Mouse (Mus musculus) forebrain, embryonic 15.5 days (tissue): ENCODE results near the gene Nek1. TPM values are rescaled to one million over a fixed set of nuclear protein-coding genes. Genes with fewer than 3 reads are reported as not detected.

Experiments
- ATAC-seq: fragments of 200-750 bp; cut with Nextera tagmentation; replicated peaks from 2 replicates; pipeline ENCODE4 v1.8.0; 2017; ENCODE audit warnings: mild to moderate bottlenecking, moderate TSS enrichment, moderate library complexity
- H3K27ac ChIP-seq: fragments of 300-500 bp; sonication (generic); replicated peaks from 2 replicates; pipeline ENCODE4 v1.5.1; 2015; ENCODE audit warnings: mild to moderate bottlenecking, inconsistent platforms
- H3K27me3 ChIP-seq: fragments of 300-500 bp; sonication (generic); 2 replicates; pipeline ENCODE4 v1.6.1; 2015; ENCODE audit warnings: inconsistent platforms
- H3K36me3 ChIP-seq: fragments of 300-500 bp; sonication (generic); 2 replicates; pipeline ENCODE4 v1.6.1; 2015; ENCODE audit warnings: mild to moderate bottlenecking, inconsistent platforms
- H3K4me1 ChIP-seq: fragments of 300-500 bp; sonication (generic); 2 replicates; pipeline ENCODE4 v1.6.1; 2015; ENCODE audit warnings: inconsistent platforms
- H3K4me2 ChIP-seq: fragments of 300-500 bp; sonication (generic); replicated peaks from 2 replicates; pipeline ENCODE4 v1.6.1; 2015; ENCODE audit warnings: mild to moderate bottlenecking, inconsistent platforms
- H3K4me3 ChIP-seq: fragments of 300-500 bp; sonication (generic); 2 replicates; pipeline ENCODE4 v1.5.1; 2015; ENCODE audit warnings: mild to moderate bottlenecking, inconsistent platforms
- H3K9ac ChIP-seq: fragments of 300-500 bp; sonication (generic); replicated peaks from 2 replicates; pipeline ENCODE4 v1.6.1; 2015; ENCODE audit warnings: mild to moderate bottlenecking, inconsistent platforms
- H3K9me3 ChIP-seq: fragments of 300-500 bp; sonication (generic); 2 replicates; pipeline ENCODE4 v1.6.1; 2016; ENCODE audit warnings: inconsistent platforms
- WGBS: fragments of 180-500 bp; shearing (Covaris S2); methylation state at CpG from one replicate; pipeline ENCODE4 v1.1.7; 2015; ENCODE audit warnings: mixed read lengths; 5-methylcytosine and 5-hydroxymethylcytosine counted together
- polyA plus RNA-seq: library from polyadenylated mRNA; unstranded; fragments of >200 nt; fragmentation: Nextera tagmentation; extraction: Ambion mirVana; gene quantifications from 2 replicates; pipeline ENCODE4 v1.2.1, GENCODE M21; 2015

The Nek1 gene
- polyA plus RNA-seq, 1 experiment from 2014 or later, result 24.3 TPM

GRCm38 (mm10) chr8:60993639-60993986 lies 618 bp downstream of the Nek1 start:
- peak overlapping the region; percentile 73 for H3K9ac ChIP-seq
- H3K9me3 ChIP-seq, result no peaks in the 10 kb centered on the region
- H3K4me1 ChIP-seq, result peaks cover 19% of the 10 kb centered on the region
- peak overlapping the region; percentile 86 for H3K27ac ChIP-seq
- no peaks in the 10 kb centered on the region for H3K27me3 ChIP-seq
- 5% methylated on average over 12 of the region's 12 CpGs for WGBS
- no peaks in the 10 kb centered on the region for H3K36me3 ChIP-seq
- ATAC-seq, result no peak; the same call in 1 of the 2 replicates
- H3K4me2 ChIP-seq, result peak overlapping the region; percentile 76
- H3K4me3 ChIP-seq, result peak overlapping the region; percentile 90

GRCm38 (mm10) chr8:60996468-60996867 lies 3.5 kb downstream of the Nek1 start:
- no peak for ATAC-seq
- no peak overlapping the region for H3K27ac ChIP-seq
- no peaks in the 10 kb centered on the region for H3K9me3 ChIP-seq
- no peak overlapping the region for H3K9ac ChIP-seq
- no peak overlapping the region for H3K4me2 ChIP-seq
- 92% methylated on average over 3 of the region's 3 CpGs for WGBS
- no peak overlapping the region for H3K4me3 ChIP-seq
- peaks cover 19% of the 10 kb centered on the region for H3K4me1 ChIP-seq
- H3K36me3 ChIP-seq, result no peaks in the 10 kb centered on the region
- no peaks in the 10 kb centered on the region for H3K27me3 ChIP-seq

DNA sequence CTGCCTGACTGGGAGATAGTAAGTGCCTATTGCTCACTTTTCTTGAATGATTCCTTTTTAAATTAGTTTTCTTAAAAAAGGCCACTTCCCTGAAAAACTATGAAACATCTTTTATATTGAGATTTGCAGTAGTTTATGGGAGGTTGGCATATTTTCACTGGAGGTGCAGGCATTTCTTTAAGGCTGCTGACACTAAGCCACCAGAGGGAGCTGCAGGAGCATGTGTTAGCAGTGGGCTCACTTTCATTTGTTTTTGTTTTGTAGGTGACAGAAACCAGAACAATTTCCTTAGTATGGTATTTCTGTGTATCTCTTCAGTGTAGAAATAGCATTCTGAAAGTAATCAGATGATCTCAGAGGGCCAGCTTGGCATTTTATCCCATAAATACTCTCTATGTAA lies 49.0 kb downstream of the Nek1 start:
- Histone ChIP-seq H3K4me3 (no peak overlapping the region), H3K27me3 (no peaks in the 10 kb centered on the region), H3K4me1 (no peaks in the 10 kb centered on the region), H3K36me3 (no peaks in the 10 kb centered on the region), H3K4me2 (no peak overlapping the region), H3K9me3 (no peaks in the 10 kb centered on the region), H3K27ac (no peak overlapping the region), H3K9ac (no peak overlapping the region)
- 0 out of 2 replicates have a peak, but pooled peaks have one; percentile 51 for ATAC-seq

GRCm38 (mm10) chr8:61043874-61044273 lies 50.9 kb downstream of the Nek1 start:
- 81% methylated on average over 4 of the region's 4 CpGs for WGBS
- Histone ChIP-seq H3K27me3 (no peaks in the 10 kb centered on the region), H3K4me3 (no peak overlapping the region), H3K9ac (no peak overlapping the region), H3K9me3 (no peaks in the 10 kb centered on the region), H3K4me2 (no peak overlapping the region), H3K36me3 (no peaks in the 10 kb centered on the region), H3K4me1 (no peaks in the 10 kb centered on the region), H3K27ac (no peak overlapping the region)
- no peak for ATAC-seq

- no peak overlapping the region for H3K4me2 ChIP-seq
- H3K9me3 ChIP-seq, result no peaks in the 10 kb centered on the region
- no peak overlapping the region for H3K4me3 ChIP-seq
- no peaks in the 10 kb centered on the region for H3K27me3 ChIP-seq
- H3K4me1 ChIP-seq, result no peaks in the 10 kb centered on the region
- WGBS, result 97% methylated on average over 1 of the region's 1 CpGs
- no peak overlapping the region for H3K27ac ChIP-seq
- no peak overlapping the region for H3K9ac ChIP-seq
- H3K36me3 ChIP-seq, result 0 out of 2 replicates have a peak, but pooled peaks cover 2% of the 10 kb centered on the region
- no peak for ATAC-seq
These were observed 53.8 kb downstream of the Nek1 start for GRCm38 (mm10) chr8:61046816-61047215.

- H3K4me1 ChIP-seq, result no peaks in the 10 kb centered on the region
- 0 out of 2 replicates have a peak, but pooled peaks cover 2% of the 10 kb centered on the region for H3K36me3 ChIP-seq
- 90% methylated on average over 1 of the region's 1 CpGs for WGBS
- H3K4me2 ChIP-seq, result no peak overlapping the region
- no peaks in the 10 kb centered on the region for H3K27me3 ChIP-seq
- no peak for ATAC-seq
- no peak overlapping the region for H3K4me3 ChIP-seq
- H3K9me3 ChIP-seq, result no peaks in the 10 kb centered on the region
- H3K9ac ChIP-seq, result no peak overlapping the region
- H3K27ac ChIP-seq, result no peak overlapping the region
These were observed 60.0 kb downstream of the Nek1 start for GRCm38 (mm10) chr8:61053017-61053416.

GRCm38 (mm10) chr8:61054313-61054712 lies 61.3 kb downstream of the Nek1 start:
- H3K4me2 ChIP-seq, result no peak overlapping the region
- H3K4me1 ChIP-seq, result no peaks in the 10 kb centered on the region
- no peak for ATAC-seq
- H3K36me3 ChIP-seq, result 0 out of 2 replicates have a peak, but pooled peaks cover 2% of the 10 kb centered on the region
- H3K27me3 ChIP-seq, result no peaks in the 10 kb centered on the region
- H3K9me3 ChIP-seq, result no peaks in the 10 kb centered on the region
- H3K27ac ChIP-seq, result no peak overlapping the region
- no peak overlapping the region for H3K4me3 ChIP-seq
- 65% methylated on average over 5 of the region's 5 CpGs for WGBS
- no peak overlapping the region for H3K9ac ChIP-seq

DNA sequence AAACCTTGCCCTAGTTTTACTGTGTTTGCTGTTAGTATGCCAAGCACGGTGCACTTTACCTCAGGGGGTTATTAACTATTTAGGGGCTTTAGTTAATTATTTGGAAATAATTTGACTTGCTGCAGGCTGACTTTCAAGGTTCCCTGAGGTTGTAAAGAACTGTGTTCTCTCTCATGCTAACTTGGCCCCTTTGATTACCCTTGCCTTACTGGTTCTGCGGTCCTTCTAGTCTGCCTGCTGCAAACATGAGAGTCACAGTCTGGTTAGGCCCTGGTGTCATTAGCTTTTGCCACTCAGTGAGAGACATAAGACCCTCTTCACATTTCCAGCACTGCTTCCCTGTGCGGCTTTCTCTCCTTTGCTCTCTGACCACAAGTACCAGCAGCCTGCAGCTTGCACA lies 64.0 kb downstream of the Nek1 start:
- WGBS, result 35% methylated on average over 3 of the region's 3 CpGs
- ATAC-seq, result no peak

DNA sequence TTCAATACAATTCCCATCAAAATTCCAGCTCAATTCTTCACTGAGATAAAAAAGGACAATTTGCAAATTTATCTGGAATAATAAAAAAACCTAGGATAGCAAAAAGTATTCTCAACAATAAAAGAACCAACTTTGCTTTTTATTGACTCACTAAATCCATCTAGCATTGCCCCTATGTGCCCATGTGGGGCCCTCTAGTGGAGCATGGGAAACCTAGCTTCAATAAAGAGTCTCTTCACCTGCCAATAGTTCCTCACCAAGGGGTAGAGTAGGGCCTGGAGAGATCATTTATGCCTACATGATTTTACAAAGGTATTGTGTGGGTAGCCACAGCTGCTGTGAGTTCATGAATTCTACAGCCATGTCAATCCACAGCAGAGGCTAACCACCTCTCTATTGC lies 66.1 kb downstream of the Nek1 start:
- no peak for ATAC-seq
- H3K4me3 ChIP-seq, result no peak overlapping the region

More for the DNA sequence above, 64.0 kb downstream of the Nek1 start:
- Histone ChIP-seq H3K4me1 (no peaks in the 10 kb centered on the region), H3K36me3 (no peaks in the 10 kb centered on the region), H3K27me3 (no peaks in the 10 kb centered on the region), H3K4me3 (no peak overlapping the region), H3K4me2 (no peak overlapping the region), H3K27ac (no peak overlapping the region), H3K9ac (no peak overlapping the region), H3K9me3 (no peaks in the 10 kb centered on the region)

GRCm38 (mm10) chr8:61060412-61060811 lies 67.4 kb downstream of the Nek1 start:
- H3K4me3 ChIP-seq, result no peak overlapping the region
- ATAC-seq, result no peak

More for the DNA sequence above, 66.1 kb downstream of the Nek1 start:
- Histone ChIP-seq H3K4me1 (no peaks in the 10 kb centered on the region), H3K4me2 (no peak overlapping the region), H3K27me3 (no peaks in the 10 kb centered on the region), H3K27ac (no peak overlapping the region), H3K9ac (no peak overlapping the region), H3K36me3 (0 out of 2 replicates have a peak, but pooled peaks cover 4% of the 10 kb centered on the region), H3K9me3 (no peaks in the 10 kb centered on the region)

DNA sequence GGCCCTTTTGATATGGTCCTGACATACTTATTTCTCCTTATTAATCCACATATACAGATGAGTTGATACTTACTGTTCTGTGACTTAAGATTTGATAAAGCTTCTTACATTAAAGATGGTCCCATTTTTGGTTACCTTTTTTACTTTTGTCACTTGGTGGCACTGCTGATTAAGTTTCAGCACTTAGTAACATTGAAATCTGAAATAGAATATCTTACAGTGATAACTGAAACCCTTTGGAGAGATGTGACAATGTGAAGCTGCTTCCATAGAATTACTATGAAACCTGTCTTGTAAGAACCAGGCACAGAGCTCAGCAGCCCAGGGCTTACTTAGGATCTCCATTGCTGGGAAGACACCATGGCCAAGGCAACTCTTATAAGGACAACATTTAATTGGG lies 82.1 kb downstream of the Nek1 start:
- ATAC-seq, result peak; percentile 74

More at GRCm38 (mm10) chr8:61060412-61060811, 67.4 kb downstream of the Nek1 start:
- Histone ChIP-seq H3K9me3 (no peaks in the 10 kb centered on the region), H3K4me2 (no peak overlapping the region), H3K27me3 (no peaks in the 10 kb centered on the region), H3K4me1 (no peaks in the 10 kb centered on the region), H3K9ac (no peak overlapping the region), H3K36me3 (0 out of 2 replicates have a peak, but pooled peaks cover 4% of the 10 kb centered on the region), H3K27ac (no peak overlapping the region)
- 90% methylated on average over 7 of the region's 7 CpGs for WGBS

GRCm38 (mm10) chr8:61110496-61110895 lies 117.5 kb downstream of the Nek1 start:
- Histone ChIP-seq H3K27me3 (no peaks in the 10 kb centered on the region), H3K27ac (no peak overlapping the region)

More for the DNA sequence above, 82.1 kb downstream of the Nek1 start:
- Histone ChIP-seq H3K27me3 (no peaks in the 10 kb centered on the region), H3K4me2 (no peak overlapping the region), H3K27ac (no peak overlapping the region), H3K36me3 (peaks cover 12% of the 10 kb centered on the region), H3K9me3 (no peaks in the 10 kb centered on the region), H3K4me1 (no peaks in the 10 kb centered on the region), H3K4me3 (no peak overlapping the region), H3K9ac (no peak overlapping the region)

DNA sequence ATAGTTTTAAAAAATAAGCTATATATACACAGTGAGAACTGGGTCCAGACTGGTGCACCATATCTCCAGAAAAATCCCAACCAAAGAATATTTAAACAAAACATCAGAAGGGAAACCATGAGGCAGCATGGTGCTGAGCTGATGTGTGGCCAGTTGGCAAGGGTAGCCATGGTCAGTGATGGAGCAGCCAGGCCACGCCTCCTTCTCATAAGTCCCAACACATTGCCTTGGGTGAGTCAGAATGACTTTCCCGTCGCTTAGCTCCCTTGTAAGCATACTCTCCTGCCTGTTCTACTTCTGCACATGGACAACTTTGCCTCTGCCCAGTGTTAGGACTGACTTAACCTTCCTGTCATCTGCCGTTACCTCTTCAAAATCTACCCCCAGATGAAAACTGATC lies 118.9 kb downstream of the Nek1 start:
- Histone ChIP-seq H3K9me3 (no peaks in the 10 kb centered on the region), H3K4me3 (no peak overlapping the region), H3K4me1 (no peaks in the 10 kb centered on the region), H3K27me3 (no peaks in the 10 kb centered on the region), H3K27ac (no peak overlapping the region), H3K4me2 (no peak overlapping the region), H3K36me3 (peaks cover 9% of the 10 kb centered on the region), H3K9ac (no peak overlapping the region)
- no peak for ATAC-seq
- WGBS, result 93% methylated on average over 4 of the region's 4 CpGs

More at GRCm38 (mm10) chr8:61110496-61110895, 117.5 kb downstream of the Nek1 start:
- H3K36me3 ChIP-seq, result peaks cover 15% of the 10 kb centered on the region
- H3K4me3 ChIP-seq, result no peak overlapping the region
- H3K4me1 ChIP-seq, result no peaks in the 10 kb centered on the region
- no peak overlapping the region for H3K4me2 ChIP-seq
- 92% methylated on average over 4 of the region's 4 CpGs for WGBS
- ATAC-seq, result no peak
- no peaks in the 10 kb centered on the region for H3K9me3 ChIP-seq
- H3K9ac ChIP-seq, result no peak overlapping the region
